Mouse (Mus musculus): Measurements from ENCODE around the gene Drp2.
A peak's percentile ranks its signal among the peaks of the same experiment; 100 is the strongest.

The Drp2 gene

DNA sequence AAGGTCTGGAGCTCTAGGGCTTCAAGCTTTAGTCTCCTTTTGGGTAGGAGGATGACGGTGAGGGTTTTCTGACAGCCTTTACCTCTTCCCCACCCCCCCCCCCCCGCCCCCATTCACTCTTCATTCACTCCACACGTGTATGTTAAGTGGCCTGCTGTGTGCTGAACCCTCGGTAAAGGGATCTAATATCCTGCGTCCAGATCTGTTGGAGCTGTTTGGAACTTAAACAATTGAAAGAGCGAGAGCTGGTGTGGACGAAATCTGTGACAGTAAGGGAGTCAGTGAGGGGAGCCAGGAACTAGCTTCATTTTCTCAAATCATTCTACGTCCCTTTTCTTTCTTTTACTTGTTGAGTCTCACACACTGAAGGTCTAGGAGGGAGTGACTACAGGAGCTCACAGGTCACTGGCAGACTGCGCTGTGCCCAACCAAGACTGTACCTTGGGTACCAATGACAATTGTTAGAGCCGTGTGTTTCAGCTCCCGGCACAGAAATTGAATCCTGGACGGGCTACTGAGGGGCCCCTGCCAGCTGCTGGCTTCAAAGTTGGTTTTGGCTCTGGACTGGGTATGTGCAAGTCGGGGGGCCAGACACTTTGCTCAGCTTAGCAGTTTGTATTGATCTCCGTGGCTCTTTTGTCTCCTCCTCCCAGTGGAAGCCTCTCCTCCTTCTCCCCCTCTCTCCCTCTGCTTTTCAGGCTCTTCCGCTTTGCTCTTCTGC lies at the start of gene Drp2:
Drp2 (plus strand) TSS at position 689 of the 721 bp plus-strand sequence.
- no peak for DNase-seq (ENCODE audit: low spot score)

- no peak for DNase-seq (ENCODE audit: low spot score)
These were observed 45.0 kb upstream of the Drp2 start for GRCm38 (mm10) chrX:134359336-134359735.

- no peak for DNase-seq (ENCODE audit: low spot score)
These were observed 42.2 kb upstream of the Drp2 start for GRCm38 (mm10) chrX:134362156-134362555.

GRCm38 (mm10) chrX:134365421-134365820 lies 38.9 kb upstream of the Drp2 start:
- DNase-seq (ENCODE audit: low spot score): no peak

GRCm38 (mm10) chrX:134366547-134366946 lies 37.8 kb upstream of the Drp2 start:
- DNase-seq (ENCODE audit: low spot score): no peak

DNA sequence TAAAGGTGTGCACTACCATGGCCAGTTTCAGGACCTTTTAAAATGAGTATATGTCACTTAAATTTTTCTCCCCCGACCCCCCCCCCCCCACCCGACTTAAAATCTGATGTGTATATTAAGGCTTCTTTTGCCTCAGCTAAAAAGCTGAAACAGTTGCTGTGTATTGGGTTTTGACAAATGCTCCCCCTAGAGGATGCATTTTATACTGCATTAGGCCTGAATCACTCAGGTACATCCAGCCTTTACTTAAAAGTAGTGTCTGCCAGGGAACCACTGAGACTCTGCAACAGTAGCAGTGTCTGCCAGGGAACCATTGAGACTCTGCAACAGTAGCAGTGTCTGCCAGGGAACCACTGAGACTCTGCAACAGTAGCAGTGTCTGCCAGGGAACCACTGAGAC lies 33.1 kb upstream of the Drp2 start:
- no peak for DNase-seq (ENCODE audit: low spot score)

DNA sequence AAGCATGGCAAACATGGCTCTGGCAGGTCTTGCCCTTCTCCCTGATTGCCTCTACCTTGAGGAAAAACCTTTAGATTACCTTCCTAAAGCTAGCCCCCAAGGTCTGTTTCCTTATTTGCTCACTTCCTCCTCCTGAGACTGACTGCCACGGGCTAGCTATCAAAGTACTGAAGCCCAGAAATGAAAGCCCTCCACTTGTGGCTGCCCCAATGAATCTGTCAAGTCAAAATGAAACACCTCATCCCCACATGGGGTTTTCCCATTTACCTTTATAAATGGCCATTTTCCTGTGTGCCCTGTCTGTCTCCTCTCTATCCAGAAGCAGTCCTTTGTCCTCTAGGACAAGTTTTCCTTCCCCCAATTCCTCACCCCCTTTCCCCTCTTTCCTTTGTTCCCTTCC lies 30.2 kb upstream of the Drp2 start:
- no peak for DNase-seq (ENCODE audit: low spot score)

DNA sequence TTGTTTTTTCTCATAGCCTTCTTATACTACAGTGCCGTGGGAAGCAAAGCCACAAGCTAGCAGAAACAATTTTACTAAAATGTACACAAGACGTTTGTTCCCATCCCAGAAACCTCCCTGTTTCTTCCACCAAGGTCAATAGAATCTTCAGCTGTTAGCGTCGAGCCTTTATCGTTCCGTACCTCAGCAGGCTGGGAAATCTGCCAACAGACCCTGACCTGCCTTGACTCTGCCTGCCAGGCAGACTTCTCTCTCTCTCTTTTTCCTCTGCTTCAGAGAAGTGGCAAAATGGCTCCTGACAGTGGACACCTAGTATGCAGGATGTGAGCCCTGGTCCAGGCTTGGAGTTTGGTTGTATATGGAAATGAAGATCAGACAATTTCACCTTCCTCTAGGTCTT lies 19.5 kb upstream of the Drp2 start:
- DNase-seq (ENCODE audit: low spot score): no peak

DNA sequence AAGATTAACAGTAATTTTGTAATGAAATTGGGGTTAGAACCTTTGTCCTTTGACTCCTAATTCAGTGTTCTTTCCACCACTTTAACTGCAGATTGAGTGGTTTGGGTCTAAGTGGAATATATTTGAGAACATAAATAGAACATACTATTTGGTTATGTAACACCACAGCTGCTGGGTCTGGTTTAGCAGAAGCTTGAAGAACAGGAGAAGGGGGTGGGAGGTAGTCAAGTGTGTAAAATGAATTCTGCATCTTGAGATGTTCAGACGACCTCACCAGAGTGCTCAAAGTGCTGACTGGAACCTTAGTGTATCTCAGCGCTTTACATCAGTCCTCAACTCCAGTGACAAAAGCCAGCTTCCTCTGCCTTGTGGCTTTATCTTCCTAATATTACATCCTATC lies 5.4 kb upstream of the Drp2 start:
- DNase-seq (ENCODE audit: low spot score): no peak

DNA sequence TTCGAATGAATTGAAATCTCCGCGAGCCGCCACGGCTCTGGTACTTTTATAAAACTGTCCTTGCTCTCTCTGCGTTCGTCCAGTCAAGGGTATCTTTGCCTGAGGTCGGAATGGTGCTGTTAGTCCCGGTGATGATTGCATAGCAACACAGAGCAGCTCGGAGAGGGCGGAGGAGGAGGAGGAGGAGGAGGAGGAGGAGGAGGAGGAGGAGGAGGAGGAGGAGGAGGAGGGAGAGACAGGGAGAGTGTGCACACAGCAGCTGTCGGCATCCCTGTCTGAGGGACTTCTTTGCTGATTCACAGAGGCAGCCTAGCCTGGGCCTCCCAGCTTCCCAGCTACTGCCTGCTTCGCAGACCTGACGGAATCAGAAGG lies 219 bp downstream of the Drp2 start:
- peak; percentile 7 for DNase-seq (ENCODE audit: low spot score)

GRCm38 (mm10) chrX:134409354-134409900 lies 5.1 kb downstream of the Drp2 start:
- no peak for DNase-seq (ENCODE audit: low spot score)

GRCm38 (mm10) chrX:134412096-134412495 lies 7.7 kb downstream of the Drp2 start:
- no peak for DNase-seq (ENCODE audit: low spot score)

DNA sequence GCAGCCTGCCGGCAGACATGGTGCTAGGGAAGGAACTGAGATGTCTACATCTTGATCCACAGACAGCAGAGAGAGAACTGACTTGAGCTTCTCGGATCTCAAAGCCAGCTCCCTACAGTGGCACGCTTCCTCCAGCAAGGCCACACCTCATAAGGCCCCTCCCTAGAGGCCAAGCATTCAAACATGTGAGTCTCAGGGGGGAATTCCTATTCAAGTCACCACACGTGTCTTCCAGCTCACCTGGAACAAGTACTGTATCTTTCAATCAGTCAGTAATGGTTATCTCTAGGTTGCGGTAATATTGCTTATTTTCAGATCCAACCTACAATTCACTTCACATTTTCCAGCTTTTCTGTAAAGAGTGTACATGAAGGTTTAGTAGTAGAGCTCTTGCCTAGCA lies 15.7 kb downstream of the Drp2 start:
- no peak for DNase-seq (ENCODE audit: low spot score)

DNA sequence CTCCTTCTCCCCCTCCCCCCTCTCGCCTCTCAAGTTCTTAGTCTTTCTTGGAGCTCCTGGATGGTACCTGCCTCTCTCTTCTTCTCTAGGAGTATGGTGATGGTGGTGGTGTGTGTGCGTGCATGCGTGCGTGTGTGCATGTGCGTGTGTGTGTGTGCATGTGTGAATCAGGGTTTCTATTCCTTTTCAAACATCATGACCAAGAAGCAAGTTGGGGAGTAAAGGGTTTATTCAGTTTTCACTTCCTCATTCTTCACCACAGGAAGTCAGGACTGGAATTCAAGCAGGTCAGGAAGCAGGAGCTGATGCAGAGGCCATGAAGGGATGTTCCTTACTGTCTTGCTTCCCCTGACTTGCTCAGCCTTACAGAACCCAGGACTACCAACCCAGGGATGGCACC lies 19.9 kb downstream of the Drp2 start:
- no peak for DNase-seq (ENCODE audit: low spot score)

DNA sequence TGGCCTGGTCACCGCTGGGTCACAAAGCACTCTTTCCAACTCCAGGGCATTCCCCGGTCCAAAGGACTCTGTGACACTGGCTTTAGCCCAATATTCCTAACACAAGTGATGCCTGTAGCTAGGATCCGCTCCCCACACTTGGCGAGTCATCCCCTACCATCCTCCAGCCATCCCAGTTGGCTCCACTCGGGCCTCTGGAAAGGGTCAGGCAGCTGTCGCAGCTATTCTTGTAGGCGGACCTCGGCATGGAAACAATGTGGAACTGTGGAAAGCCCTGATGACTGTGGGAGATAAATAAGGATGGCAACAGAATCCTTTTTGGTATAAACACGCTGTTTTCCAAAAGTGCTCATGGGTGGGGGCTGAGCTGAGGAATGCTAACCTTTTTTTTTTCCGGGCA lies 21.4 kb downstream of the Drp2 start:
- DNase-seq (ENCODE audit: low spot score): no peak

DNA sequence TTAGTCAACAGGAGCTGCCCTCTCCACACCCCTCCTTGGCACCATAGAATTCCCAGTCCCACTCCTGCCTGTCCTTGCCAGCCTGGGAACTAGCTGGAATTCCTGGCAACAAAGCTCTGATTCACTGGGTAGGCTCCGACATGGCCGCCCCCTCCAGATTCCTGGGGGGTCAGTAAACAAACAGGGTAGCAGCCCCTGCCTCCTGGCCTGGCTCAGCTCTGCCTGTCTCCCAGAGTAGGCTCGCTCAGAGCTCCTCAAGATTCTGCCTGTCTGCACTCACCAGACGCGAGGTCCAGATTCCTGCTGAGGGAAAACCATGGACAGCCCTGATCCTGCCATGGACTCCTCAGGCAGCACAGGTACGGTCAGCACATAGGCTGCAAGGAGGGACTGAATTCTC lies 22.5 kb downstream of the Drp2 start:
- no peak for DNase-seq (ENCODE audit: low spot score)

DNA sequence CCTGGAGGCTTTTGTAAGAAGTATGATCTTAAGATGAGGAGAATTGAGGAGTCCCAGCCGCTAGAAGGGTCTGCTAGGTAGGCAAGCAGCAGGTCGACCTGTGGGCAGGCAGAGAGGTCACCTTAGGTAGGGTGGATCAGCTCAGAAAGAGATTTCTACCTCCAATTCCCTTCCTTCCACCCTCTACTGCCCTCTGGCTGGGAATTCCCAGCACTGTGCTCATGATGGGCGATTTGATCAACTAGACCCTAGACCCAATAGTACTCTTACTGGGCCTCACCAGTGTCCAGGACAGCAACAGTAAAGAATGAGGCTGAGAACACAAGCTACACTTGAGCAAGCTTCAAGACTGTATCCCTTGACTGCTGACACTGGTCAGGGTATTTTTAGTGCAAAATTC lies 23.0 kb downstream of the Drp2 start:
- DNase-seq (ENCODE audit: low spot score): no peak

- no peak for DNase-seq (ENCODE audit: low spot score)
These were observed 70.8 kb downstream of the Drp2 start for GRCm38 (mm10) chrX:134474988-134475710.

GRCm38 (mm10) chrX:134476290-134476689 lies 71.9 kb downstream of the Drp2 start, which contains the start of gene Taf7l:
TSS of gene Taf7l (minus strand) at chrX:134476490.
- no peak for DNase-seq (ENCODE audit: low spot score)

DNA sequence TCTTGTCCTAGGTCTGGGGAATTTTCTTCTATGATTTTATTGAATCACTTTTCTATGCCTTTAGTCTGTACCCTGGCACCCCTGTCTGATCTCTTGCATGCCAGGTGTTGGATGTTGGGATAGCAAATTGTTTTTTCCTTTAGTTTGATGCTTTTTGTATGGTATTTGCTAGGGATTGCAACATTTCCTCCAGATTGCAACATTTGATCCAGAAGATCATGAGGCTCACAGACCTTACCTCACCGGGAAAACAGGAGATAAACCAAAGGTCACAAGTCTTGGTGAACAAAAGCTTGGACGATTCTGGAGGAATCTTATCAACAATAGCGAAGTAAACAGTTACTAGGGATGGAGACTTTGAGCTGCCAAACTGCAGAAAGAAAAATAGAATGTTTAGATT lies 77.4 kb downstream of the Drp2 start:
- no peak for DNase-seq (ENCODE audit: low spot score)

- DNase-seq (ENCODE audit: low spot score): peak; percentile 54
These were observed 96.3 kb downstream of the Drp2 start for GRCm38 (mm10) chrX:134500651-134501050.

Measured in ovary, postnatal 36 days (tissue).